ENCODE assay signal across 32 mouse cellular contexts in the genomic region with DNA sequence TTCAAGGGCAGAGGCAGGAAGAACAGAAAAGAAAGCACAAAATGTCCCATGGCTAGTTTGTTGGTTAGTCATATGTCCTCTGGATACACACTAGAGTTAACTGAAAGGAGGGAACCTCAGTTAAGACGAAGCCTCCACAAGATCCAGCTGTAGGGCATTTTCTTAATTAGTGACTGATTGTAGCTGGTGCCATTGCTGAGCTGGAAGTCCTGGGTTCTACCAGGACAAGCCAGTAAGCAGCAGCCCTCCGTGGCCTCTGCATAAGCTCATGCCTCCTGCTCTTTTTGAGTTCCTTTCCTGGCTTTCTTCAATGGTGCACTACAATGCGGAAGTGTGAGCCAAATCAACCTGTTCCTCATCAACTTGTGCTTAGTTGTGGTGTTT. TPM values are rescaled to one million over a fixed set of nuclear protein-coding genes. Genes with fewer than 3 reads are reported as not detected.
DNase-seq lines count a peak whose midpoint lies in the region; ATAC-seq and TF ChIP-seq lines count a peak whose summit lies in the region.
"Had no signal": no experiment of that assay in that cellular context is flagged by ENCODE, and none has a peak within 500 bp of the region (broad histone marks: within the 10 kb centered on the region; RNA-seq: fewer than 3 reads in every experiment).

No protein-coding gene starts in this region.

- H3K4me3 ChIP-seq in kidney, adult 2 months (ENCODE audit: insufficient read depth, low read depth, low read length): no peak overlapping the region
- no peak overlapping the region for H3K4me3 ChIP-seq in liver, adult 2 months (ENCODE audit: insufficient read depth, low read depth, low read length)
- H3K4me3 ChIP-seq in liver, embryonic 11.5 days (ENCODE audit: low read depth, low read length): no peak overlapping the region
- H3K4me3 ChIP-seq: embryonic facial prominence, embryonic 12.5 days; embryonic facial prominence, embryonic 15.5 days; gastrocnemius, adult 2 months; heart, embryonic 13.5 days had no signal

- peak overlapping the region; percentile 98 for H3K27ac ChIP-seq in kidney, adult 2 months (ENCODE audit: insufficient read depth, low read depth, low read length)
- H3K27ac ChIP-seq in liver, adult 2 months (replicated peaks; ENCODE audit: insufficient read depth, low read depth, low read length): peak overlapping the region; percentile 82
- H3K27ac ChIP-seq in liver, embryonic 11.5 days (ENCODE audit: low read depth, low read length): no peak overlapping the region
- H3K27ac ChIP-seq: embryonic facial prominence, embryonic 12.5 days; embryonic facial prominence, embryonic 15.5 days; gastrocnemius, adult 2 months; heart, embryonic 13.5 days; hindbrain, embryonic 14.5 days had no signal

- ATAC-seq in liver, embryonic 11.5 days (replicated peaks; ENCODE audit: low FRiP score): no peak
- ATAC-seq: CD4-positive, CD25-positive, alpha-beta regulatory T cell, adult 4 months; forebrain, embryonic 14.5 days; forebrain, postnatal 0 days had no signal

- H3K4me1 ChIP-seq in kidney, adult 2 months (ENCODE audit: control insufficient read depth, insufficient read depth, low read length): peaks cover 22% of the 10 kb centered on the region
- H3K4me1 ChIP-seq in liver, adult 2 months (ENCODE audit: control insufficient read depth, insufficient read depth, low read length): peaks cover 33% of the 10 kb centered on the region
- H3K4me1 ChIP-seq in liver, embryonic 11.5 days (replicated peaks; ENCODE audit: control insufficient read depth, insufficient read depth, low read length): no peaks in the 10 kb centered on the region
- H3K4me1 ChIP-seq: embryonic facial prominence, embryonic 12.5 days; embryonic facial prominence, embryonic 15.5 days; heart, embryonic 13.5 days had no signal

- no peaks in the 10 kb centered on the region for H3K27me3 ChIP-seq in kidney, adult 2 months (replicated peaks; ENCODE audit: control insufficient read depth, insufficient read depth, low read length)
- no peaks in the 10 kb centered on the region for H3K27me3 ChIP-seq in liver, adult 2 months (ENCODE audit: control insufficient read depth, insufficient read depth, low read length)
- no peaks in the 10 kb centered on the region for H3K27me3 ChIP-seq in liver, embryonic 11.5 days (replicated peaks; ENCODE audit: control insufficient read depth, insufficient read depth, low read length)
- H3K27me3 ChIP-seq: embryonic facial prominence, embryonic 12.5 days; embryonic facial prominence, embryonic 15.5 days; heart, embryonic 13.5 days had no signal

- H3K79me2 ChIP-seq in liver, adult 2 months (ENCODE audit: control insufficient read depth, insufficient read depth, low read length): no peaks in the 10 kb centered on the region

- DNase-seq in kidney, adult 2 months: peak; percentile 73
- DNase-seq in kidney, postnatal 10 days: no peak
- no peak for DNase-seq in liver, adult 2 months (ENCODE audit: extremely low read depth, low read depth, low spot score)
- no peak for DNase-seq in liver, embryonic 11.5 days (ENCODE audit: low spot score)
- DNase-seq in kidney, postnatal 36 days: peak; percentile 56 to 68
- DNase-seq in right cerebral cortex, postnatal 14 days: no peak
- DNase-seq: adrenal gland, adult 2 months; adrenal gland, postnatal 14 days; cerebellum, adult 11 months; cerebellum, adult 2 months; cerebellum, adult 9-11 months; cerebellum, postnatal 25 days; forebrain, postnatal 0 days; gastrocnemius, adult 2 months; gastrocnemius, postnatal 14 days; heart, adult 18-20 months; heart, postnatal 14 days; heart, postnatal 4 days had no signal

- TF ChIP-seq CTCF in kidney, adult 2 months (conservative IDR thresholded peaks at IDR 0.05; ENCODE audit: insufficient read depth, insufficient read length, low read depth, low read length): no peak
- no peak for TF ChIP-seq CTCF in liver, adult 2 months (IDR thresholded peaks at IDR 0.05; ENCODE audit: low read depth, low read length)

- 49% methylated on average over 3 of the region's 3 CpGs for WGBS in kidney, adult 2 months
- 71% methylated on average over 3 of the region's 3 CpGs for WGBS in liver, adult 2 months
- WGBS in liver, embryonic 11.5 days: 74% methylated on average over 3 of the region's 3 CpGs

- no peak overlapping the region for H3K9ac ChIP-seq in liver, adult 2 months (ENCODE audit: low read depth, low read length)
- no peak overlapping the region for H3K9ac ChIP-seq in liver, embryonic 11.5 days (ENCODE audit: low read depth, low read length)
- H3K9ac ChIP-seq: embryonic facial prominence, embryonic 12.5 days; embryonic facial prominence, embryonic 15.5 days; forebrain, postnatal 0 days; heart, embryonic 13.5 days; hindbrain, embryonic 14.5 days had no signal

- TF ChIP-seq POLR2A in kidney, adult 2 months (IDR thresholded peaks at IDR 0.05; ENCODE audit: low read depth, low read length): peak; percentile 10
- TF ChIP-seq POLR2A in liver, adult 2 months (IDR thresholded peaks at IDR 0.05; ENCODE audit: extremely low read depth, insufficient read depth, low read length): no peak

- no peaks in the 10 kb centered on the region for H3K9me3 ChIP-seq in liver, embryonic 11.5 days (ENCODE audit: control insufficient read depth, low read length)
- H3K9me3 ChIP-seq: embryonic facial prominence, embryonic 12.5 days; embryonic facial prominence, embryonic 15.5 days; heart, embryonic 13.5 days had no signal

- peaks cover 11% of the 10 kb centered on the region; the same call in 1 of the 2 replicates for H3K36me3 ChIP-seq in kidney, adult 2 months (ENCODE audit: control insufficient read depth, insufficient read depth, low read length)
- H3K36me3 ChIP-seq in liver, adult 2 months (ENCODE audit: control insufficient read depth, insufficient read depth, low read length): no peaks in the 10 kb centered on the region
- H3K36me3 ChIP-seq in liver, embryonic 11.5 days (ENCODE audit: control insufficient read depth, insufficient read depth, low read length): no peaks in the 10 kb centered on the region
- H3K36me3 ChIP-seq: embryonic facial prominence, embryonic 12.5 days; embryonic facial prominence, embryonic 15.5 days; heart, embryonic 13.5 days had no signal

- H3K4me2 ChIP-seq in liver, embryonic 11.5 days: no peak overlapping the region
- H3K4me2 ChIP-seq: embryonic facial prominence, embryonic 12.5 days; embryonic facial prominence, embryonic 15.5 days; heart, embryonic 13.5 days; hindbrain, embryonic 14.5 days had no signal

RNA-seq across cellular contexts. Expression of a gene that starts 6.3 kb away (rescaled TPM):
- polyA plus RNA-seq in kidney, adult 2 months (2012; rRNA removed): 980 and 1,120 TPM in 2 replicates
- 2.3 and 8.3 TPM in 2 replicates for total RNA-seq in liver, adult 2 months (2014; rRNA removed)
- polyA plus RNA-seq in liver, adult 2 months (2012; rRNA removed): 1.2 TPM in 2 replicates
- polyA plus RNA-seq in liver, embryonic 11.5 days (2014; fragmentation: Nextera tagmentation; extraction: Ambion mirVana): not detected in 2 replicates
- total RNA-seq: adrenal gland, postnatal 14 days; common myeloid progenitor, adult 5-6 weeks; gastrocnemius, adult 2 months; gastrocnemius, postnatal 14 days; gastrocnemius, postnatal 4 days; heart, adult 18-20 months; heart, postnatal 14 days; heart, postnatal 4 days; MEL had no signal
- polyA plus RNA-seq: adrenal gland, adult 2 months; C2C12; cerebellum, adult 2 months; embryonic facial prominence, embryonic 12.5 days; forebrain, embryonic 11.5 days; forebrain, embryonic 14.5 days; forebrain, postnatal 0 days; frontal cortex, adult 2 months; heart, embryonic 13.5 days; heart, embryonic 16.5 days; hindbrain, embryonic 11.5 days; hindbrain, embryonic 14.5 days had no signal

RNA-seq across cellular contexts. Expression of a gene that starts 37.2 kb away (rescaled TPM):
- 1.4 and 2.2 TPM in 2 replicates for polyA plus RNA-seq in kidney, adult 2 months (2012; rRNA removed)
- total RNA-seq in liver, adult 2 months (2014; rRNA removed): 5.7 and 11.6 TPM in 2 replicates
- polyA plus RNA-seq in liver, adult 2 months (2012; rRNA removed): 1.3 and 2.0 TPM in 2 replicates
- not detected in 2 replicates for polyA plus RNA-seq in liver, embryonic 11.5 days (2014; fragmentation: Nextera tagmentation; extraction: Ambion mirVana)
- total RNA-seq: adrenal gland, adult 2 months; common myeloid progenitor, adult 5-6 weeks; forebrain, postnatal 0 days; gastrocnemius, adult 2 months; gastrocnemius, postnatal 14 days; gastrocnemius, postnatal 4 days; heart, adult 18-20 months; heart, postnatal 14 days; heart, postnatal 4 days had no signal
- polyA plus RNA-seq: adrenal gland, adult 2 months; C2C12; CD4-positive, CD25-positive, alpha-beta regulatory T cell, adult 4 months; cerebellum, adult 2 months; embryonic facial prominence, embryonic 12.5 days; embryonic facial prominence, embryonic 15.5 days; forebrain, embryonic 11.5 days; frontal cortex, adult 2 months; heart, embryonic 13.5 days; heart, embryonic 16.5 days; hindbrain, embryonic 11.5 days had no signal

RNA-seq across cellular contexts. Expression of a gene that starts 41.2 kb away (rescaled TPM):
- 78.2 and 91.7 TPM in 2 replicates for polyA plus RNA-seq in kidney, adult 2 months (2012; rRNA removed)
- 104 and 109 TPM in 2 replicates for total RNA-seq in liver, adult 2 months (2014; rRNA removed)
- polyA plus RNA-seq in liver, adult 2 months (2012; rRNA removed): 86.9 and 127 TPM in 2 replicates
- not detected in 2 replicates for polyA plus RNA-seq in liver, embryonic 11.5 days (2014; fragmentation: Nextera tagmentation; extraction: Ambion mirVana)
- total RNA-seq: common myeloid progenitor, adult 5-6 weeks; forebrain, postnatal 0 days; gastrocnemius, postnatal 14 days; heart, postnatal 4 days; MEL had no signal
- polyA plus RNA-seq: C2C12; CD4-positive, CD25-positive, alpha-beta regulatory T cell, adult 4 months; embryonic facial prominence, embryonic 12.5 days; embryonic facial prominence, embryonic 15.5 days; forebrain, embryonic 11.5 days; forebrain, embryonic 14.5 days; forebrain, postnatal 0 days; heart, embryonic 13.5 days; heart, embryonic 16.5 days; hindbrain, embryonic 11.5 days; hindbrain, embryonic 14.5 days had no signal

RNA-seq across cellular contexts. Expression of a gene that starts 46.4 kb away (rescaled TPM):
- polyA plus RNA-seq in kidney, adult 2 months (2012; rRNA removed): 209 and 221 TPM in 2 replicates
- total RNA-seq in liver, adult 2 months (2014; rRNA removed): 357 and 475 TPM in 2 replicates
- 223 and 257 TPM in 2 replicates for polyA plus RNA-seq in liver, adult 2 months (2012; rRNA removed)
- polyA plus RNA-seq in liver, embryonic 11.5 days (2014; fragmentation: Nextera tagmentation; extraction: Ambion mirVana): not detected in 2 replicates
- total RNA-seq: common myeloid progenitor, adult 5-6 weeks; forebrain, postnatal 0 days; gastrocnemius, postnatal 14 days; heart, postnatal 4 days; MEL had no signal
- polyA plus RNA-seq: C2C12; CD4-positive, CD25-positive, alpha-beta regulatory T cell, adult 4 months; cerebellum, adult 2 months; embryonic facial prominence, embryonic 12.5 days; forebrain, embryonic 11.5 days; forebrain, embryonic 14.5 days; forebrain, postnatal 0 days; frontal cortex, adult 2 months; hindbrain, embryonic 11.5 days; hindbrain, embryonic 14.5 days had no signal

Comparison
In these comparisons a context has a peak if more than half of its experiments do, and no peak if none do; other contexts are left out.
1. DNase-seq: peak in kidney, adult 2 months (single experiment) and kidney, postnatal 36 days (2 of 2); none in kidney, postnatal 10 days (single experiment), liver, adult 2 months (single experiment), liver, embryonic 11.5 days (single experiment) and right cerebral cortex, postnatal 14 days (single experiment).
2. RNA of a gene that starts 41.2 kb away (polyA plus RNA-seq): 86.9 to 127 TPM in liver, adult 2 months and 78.2 to 91.7 TPM in kidney, adult 2 months; not detected in liver, embryonic 11.5 days; every median in the first group is over 10 times any median in the second.
3. RNA of a gene that starts 6.3 kb away (polyA plus RNA-seq): 980 to 1,120 TPM in kidney, adult 2 months; 1.2 TPM in liver, adult 2 months and not detected in liver, embryonic 11.5 days; every median in the first group is over 100 times any median in the second.